Mouse (Mus musculus) lung, postnatal 25 days (tissue): ENCODE data around the gene Fyco1.
"Not testable (repeated sequence)": the region's sequence is repeated elsewhere in the genome, so short reads cannot be mapped to it uniquely, and the experiment has no call there.

Experiments used
- DNase-seq: peaks from one replicate; pipeline ENCODE4 v3.0.0; 2022; ENCODE audit warnings: low spot score

Gene Fyco1

GRCm38 (mm10) chr9:123814821-123815220, 36.9 kb downstream of the Fyco1 start:
- DNase-seq, result no peak

GRCm38 (mm10) chr9:123814326-123814725, 37.4 kb downstream of the Fyco1 start:
- DNase-seq, result peak; percentile 13

GRCm38 (mm10) chr9:123811831-123812230, 39.9 kb downstream of the Fyco1 start:
- DNase-seq, result no peak

GRCm38 (mm10) chr9:123808583-123808982, 43.1 kb downstream of the Fyco1 start:
- DNase-seq, result no peak

GRCm38 (mm10) chr9:123806267-123806666, 45.4 kb downstream of the Fyco1 start, which contains the start of gene Cxcr6:
TSS of gene Cxcr6 (plus strand) at chr9:123806475.
- no peak for DNase-seq

GRCm38 (mm10) chr9:123805241-123805640, 46.5 kb downstream of the Fyco1 start:
- no peak for DNase-seq

GRCm38 (mm10) chr9:123802896-123803295, 48.8 kb downstream of the Fyco1 start:
- DNase-seq, result no peak

- no peak for DNase-seq
Observed at GRCm38 (mm10) chr9:123802421-123802820, 49.3 kb downstream of the Fyco1 start.

- DNase-seq, result no peak
Observed at GRCm38 (mm10) chr9:123801527-123801926, 50.2 kb downstream of the Fyco1 start.

- peak; percentile 38 for DNase-seq
Observed at GRCm38 (mm10) chr9:123796174-123796573, 55.5 kb downstream of the Fyco1 start.

- DNase-seq, result no peak
Observed at GRCm38 (mm10) chr9:123788855-123789529, 62.7 kb downstream of the Fyco1 start.

GRCm38 (mm10) chr9:123773299-123773698, 78.4 kb downstream of the Fyco1 start:
- not testable (repeated sequence) for DNase-seq

GRCm38 (mm10) chr9:123769532-123769931, 82.2 kb downstream of the Fyco1 start:
- no peak for DNase-seq

- DNase-seq, result no peak
Observed at GRCm38 (mm10) chr9:123768443-123768842, 83.3 kb downstream of the Fyco1 start.

GRCm38 (mm10) chr9:123766996-123767395, 84.7 kb downstream of the Fyco1 start:
- DNase-seq, result no peak

GRCm38 (mm10) chr9:123763771-123764170, 87.9 kb downstream of the Fyco1 start:
- DNase-seq, result no peak

- peak; percentile 28 for DNase-seq
Observed at GRCm38 (mm10) chr9:123762886-123763285, 88.8 kb downstream of the Fyco1 start.

GRCm38 (mm10) chr9:123760806-123761205, 90.9 kb downstream of the Fyco1 start:
- DNase-seq, result no peak

- no peak for DNase-seq
Observed at GRCm38 (mm10) chr9:123758645-123759044, 93.1 kb downstream of the Fyco1 start.

GRCm38 (mm10) chr9:123758156-123758555, 93.5 kb downstream of the Fyco1 start:
- DNase-seq, result no peak

- DNase-seq, result no peak
Observed at GRCm38 (mm10) chr9:123757326-123757725, 94.4 kb downstream of the Fyco1 start.

GRCm38 (mm10) chr9:123756752-123757151, 94.9 kb downstream of the Fyco1 start:
- no peak for DNase-seq

- DNase-seq, result peak; percentile 31
Observed at GRCm38 (mm10) chr9:123754333-123754732, 97.4 kb downstream of the Fyco1 start.

- not testable (repeated sequence) for DNase-seq
Observed at GRCm38 (mm10) chr9:123749687-123750086, 102.0 kb downstream of the Fyco1 start.
